Mouse (Mus musculus) C2C12 (cell line): ENCODE measurements around the gene Ccdc33. TPM values are rescaled to one million over a fixed set of nuclear protein-coding genes. Genes with fewer than 3 reads are reported as not detected.

ENCODE experiments used
- H3K27me3 ChIP-seq: one replicate; pipeline ENCODE4 v1.6.1; 2011; ENCODE audit not compliant: control insufficient read depth, insufficient read depth, insufficient read length
- H3K36me3 ChIP-seq: one replicate; pipeline ENCODE4 v1.6.1; 2011; ENCODE audit not compliant: control insufficient read depth, insufficient read depth
- H3K4me3 ChIP-seq: one replicate; pipeline ENCODE4 v1.5.1; 2011; ENCODE audit warnings: mild to moderate bottlenecking, control low read depth; ENCODE audit not compliant: poor library complexity, insufficient read depth, severe bottlenecking
- H3K79me2 ChIP-seq: one replicate; pipeline ENCODE4 v1.6.1; 2011; ENCODE audit not compliant: control insufficient read depth, insufficient read depth
- H3K79me3 ChIP-seq: one replicate; pipeline ENCODE4 v1.6.1; 2011; ENCODE audit warnings: low read depth, control low read depth
- H3ac ChIP-seq: one replicate; pipeline ENCODE3; 2011; ENCODE audit warnings: low read depth; ENCODE audit not compliant: control insufficient read depth, insufficient read length
- CEBPB ChIP-seq: IDR thresholded peaks from one replicate; pipeline ENCODE4 v1.6.1; 2011; ENCODE audit warnings: low read depth, mild to moderate bottlenecking, control low read depth, moderate library complexity
- CTCF ChIP-seq: IDR thresholded peaks from one replicate; pipeline ENCODE4 v1.5.1; 2011; ENCODE audit not compliant: control insufficient read depth, insufficient read depth, insufficient read length
- FOSL1 ChIP-seq: IDR thresholded peaks from one replicate; pipeline ENCODE4 v1.8.0; 2011; ENCODE audit warnings: mild to moderate bottlenecking, low read length; ENCODE audit not compliant: poor library complexity, insufficient read depth, severe bottlenecking
- MAX ChIP-seq: IDR thresholded peaks from one replicate; pipeline ENCODE4 v1.6.1; 2011; ENCODE audit warnings: mild to moderate bottlenecking, control low read depth
- MYOD1 ChIP-seq: IDR thresholded peaks from one replicate; pipeline ENCODE4 v1.6.1; 2011; ENCODE audit warnings: low read depth; ENCODE audit not compliant: control insufficient read depth, insufficient read length
- MYOG ChIP-seq: IDR thresholded peaks from one replicate; pipeline ENCODE4 v1.6.1; 2011; ENCODE audit not compliant: control insufficient read depth, insufficient read length; ENCODE audit errors: extremely low read depth
- USF1 ChIP-seq: IDR thresholded peaks from one replicate; pipeline ENCODE4 v1.6.1; 2011; ENCODE audit warnings: low read depth, mild to moderate bottlenecking, control low read depth, moderate library complexity
- polyA plus RNA-seq: library from polyadenylated mRNA; unstranded; fragments of >200 nt; fragmentation: generic; extraction: Trizol; gene quantifications from one replicate; pipeline ENCODE4 v1.2.1, GENCODE M21; 2012; ENCODE audit warnings: missing spikeins

The Ccdc33 gene
- polyA plus RNA-seq, 1 experiment, result not detected

GRCm38 (mm10) chr9:58110787-58111186 lies 7.8 kb downstream of the Ccdc33 start:
- no peak overlapping the region for H3K4me3 ChIP-seq
- no peak for TF ChIP-seq CEBPB
- TF ChIP-seq MYOD1, result no peak
- no peak for TF ChIP-seq USF1
- no peak for TF ChIP-seq MAX
- TF ChIP-seq CTCF, result no peak
- TF ChIP-seq FOSL1, result no peak
- TF ChIP-seq MYOG, result no peak
- H3K27me3 ChIP-seq, result no peaks in the 10 kb centered on the region
- no peaks in the 10 kb centered on the region for H3K79me3 ChIP-seq
- no peaks in the 10 kb centered on the region for H3K79me2 ChIP-seq
- H3ac ChIP-seq, result no peak overlapping the region
- H3K36me3 ChIP-seq, result no peaks in the 10 kb centered on the region

GRCm38 (mm10) chr9:58107494-58107893 lies 11.1 kb downstream of the Ccdc33 start:
- TF ChIP-seq CEBPB (no peak), CTCF (no peak), USF1 (no peak), MAX (no peak), MYOG (no peak), MYOD1 (no peak), FOSL1 (no peak)
- Histone ChIP-seq H3K27me3 (no peaks in the 10 kb centered on the region), H3K4me3 (no peak overlapping the region), H3ac (no peak overlapping the region), H3K79me3 (no peaks in the 10 kb centered on the region), H3K79me2 (no peaks in the 10 kb centered on the region), H3K36me3 (no peaks in the 10 kb centered on the region)

GRCm38 (mm10) chr9:58105595-58106169 lies 12.9 kb downstream of the Ccdc33 start:
- Histone ChIP-seq H3ac (no peak overlapping the region), H3K79me3 (no peaks in the 10 kb centered on the region), H3K27me3 (no peaks in the 10 kb centered on the region), H3K36me3 (no peaks in the 10 kb centered on the region), H3K79me2 (no peaks in the 10 kb centered on the region), H3K4me3 (no peak overlapping the region)
- no peak for TF ChIP-seq MYOG
- TF ChIP-seq FOSL1, result no peak
- no peak for TF ChIP-seq CTCF
- no peak for TF ChIP-seq CEBPB
- TF ChIP-seq USF1, result no peak
- TF ChIP-seq MYOD1, result no peak
- no peak for TF ChIP-seq MAX

- Histone ChIP-seq H3K36me3 (no peaks in the 10 kb centered on the region), H3K79me2 (no peaks in the 10 kb centered on the region), H3ac (no peak overlapping the region), H3K27me3 (no peaks in the 10 kb centered on the region), H3K4me3 (no peak overlapping the region), H3K79me3 (no peaks in the 10 kb centered on the region)
- TF ChIP-seq CEBPB, result no peak
- no peak for TF ChIP-seq USF1
- no peak for TF ChIP-seq MYOD1
- no peak for TF ChIP-seq MYOG
- TF ChIP-seq MAX, result no peak
- no peak for TF ChIP-seq FOSL1
- no peak for TF ChIP-seq CTCF
Measured at GRCm38 (mm10) chr9:58103647-58104046, 15.0 kb downstream of the Ccdc33 start.

GRCm38 (mm10) chr9:58102013-58102412 lies 16.6 kb downstream of the Ccdc33 start:
- Histone ChIP-seq H3K79me3 (no peaks in the 10 kb centered on the region), H3K79me2 (no peaks in the 10 kb centered on the region), H3ac (no peak overlapping the region), H3K27me3 (peaks cover 3% of the 10 kb centered on the region), H3K4me3 (no peak overlapping the region), H3K36me3 (no peaks in the 10 kb centered on the region)
- TF ChIP-seq FOSL1 (no peak), CTCF (no peak), MYOG (no peak), MAX (no peak), MYOD1 (no peak), USF1 (no peak), CEBPB (no peak)

- TF ChIP-seq MAX, result no peak
- TF ChIP-seq USF1, result no peak
- no peak for TF ChIP-seq FOSL1
- TF ChIP-seq CTCF, result no peak
- H3K79me3 ChIP-seq, result no peaks in the 10 kb centered on the region
- no peaks in the 10 kb centered on the region for H3K36me3 ChIP-seq
- no peak overlapping the region for H3K4me3 ChIP-seq
- H3ac ChIP-seq, result no peak overlapping the region
- no peaks in the 10 kb centered on the region for H3K79me2 ChIP-seq
- peaks cover 3% of the 10 kb centered on the region for H3K27me3 ChIP-seq
Measured at GRCm38 (mm10) chr9:58099836-58100565, 18.6 kb downstream of the Ccdc33 start.
